Mouse (Mus musculus) skeletal muscle tissue, postnatal 0 days (tissue): ENCODE results near the gene Slpi. TPM values are rescaled to one million over a fixed set of nuclear protein-coding genes. Genes with fewer than 3 reads are reported as not detected.

Experiments
- microRNA-seq, 2 experiments: library from miRNA; unstranded; fragments of <30 nt; microRNA quantifications; one replicate each; pipeline ENCODE4; 2016
- polyA plus RNA-seq: library from polyadenylated mRNA; unstranded; fragments of >200 nt; fragmentation: Nextera tagmentation; extraction: Ambion mirVana; gene quantifications from 2 replicates; pipeline ENCODE4 v1.2.1, GENCODE M21; 2015

The Slpi gene
- polyA plus RNA-seq = 0.78 and 1.5 TPM in 2 replicates

GRCm38 (mm10) chr2:164389020-164389419 lies at the start of gene Slpi:
TSS of gene Slpi (minus strand) at chr2:164389095.

GRCm38 (mm10) chr2:164405060-164405459 lies 16.2 kb upstream of the Slpi start, which contains the start of gene Matn4:
TSS of gene Matn4 (minus strand) at chr2:164405160.

GRCm38 (mm10) chr2:164402906-164403305 lies 14.0 kb upstream of the Slpi start, which contains the start of gene Rbpjl:
TSS of gene Rbpjl (plus strand) at chr2:164403141.

GRCm38 (mm10) chr2:164332440-164332839 lies 56.5 kb downstream of the Slpi start, which contains the start of gene Svs5:
TSS of gene Svs5 (plus strand) at chr2:164332740.

GRCm38 (mm10) chr2:164316451-164316850 lies 72.4 kb downstream of the Slpi start, which contains the start of gene Svs6:
TSS of gene Svs6 (plus strand) at chr2:164316751.

Small RNA genes within 50 kb of the gene (microRNA-seq; reads per million reads assigned to microRNA genes)
- 0 reads per million in 2 experiments for gene Mir7678

Other genes starting within 250 kb of the Slpi start
- gene Kcns1, start 218.0 kb downstream of the Slpi start, polyA plus RNA-seq = 0.12 TPM in 1 of 2 replicates, not detected in the other
- 1.2 TPM in 1 of 2 replicates, not detected in the other for gene Wfdc5, start 206.4 kb downstream of the Slpi start, polyA plus RNA-seq
- gene Wfdc12, start 198.5 kb downstream of the Slpi start, polyA plus RNA-seq = 0.29 TPM in 1 of 2 replicates, not detected in the other
- not detected in 2 replicates for gene Wfdc15a, start 189.0 kb downstream of the Slpi start, polyA plus RNA-seq
- gene Wfdc15b, start 167.4 kb downstream of the Slpi start, polyA plus RNA-seq = not detected in 2 replicates
- gene Svs2, start 150.6 kb downstream of the Slpi start, polyA plus RNA-seq = not detected in 2 replicates
- gene Svs3b, start 132.5 kb downstream of the Slpi start, polyA plus RNA-seq = not detected in 2 replicates
- not detected in 2 replicates for gene Svs4, start 110.6 kb downstream of the Slpi start, polyA plus RNA-seq
- not detected in 2 replicates for gene Svs3a, start 99.8 kb downstream of the Slpi start, polyA plus RNA-seq
- not detected in 2 replicates for gene Svs6, start 72.3 kb downstream of the Slpi start, polyA plus RNA-seq
- not detected in 2 replicates for gene Svs5, start 56.4 kb downstream of the Slpi start, polyA plus RNA-seq
- gene Rbpjl, start 14.0 kb upstream of the Slpi start, polyA plus RNA-seq = 0.07 and 0.08 TPM in 2 replicates
- 2.3 and 2.8 TPM in 2 replicates for gene Matn4, start 16.1 kb upstream of the Slpi start, polyA plus RNA-seq
- gene Sdc4, start 54.8 kb upstream of the Slpi start, polyA plus RNA-seq = 51.3 and 53.3 TPM in 2 replicates
- 33.6 and 35.7 TPM in 2 replicates for gene Sys1, start 67.9 kb upstream of the Slpi start, polyA plus RNA-seq
- 12.3 and 14.5 TPM in 2 replicates for gene Gm20458, start 71.9 kb upstream of the Slpi start, polyA plus RNA-seq
- not detected in 2 replicates for gene Trp53tg5, start 84.6 kb upstream of the Slpi start, polyA plus RNA-seq
- gene Dbndd2, start 97.0 kb upstream of the Slpi start, polyA plus RNA-seq = 9.8 and 10.2 TPM in 2 replicates
- 36.4 and 37.9 TPM in 2 replicates for gene Pigt, start 108.4 kb upstream of the Slpi start, polyA plus RNA-seq
- 0.29 and 0.37 TPM in 2 replicates for gene Wfdc2, start 173.3 kb upstream of the Slpi start, polyA plus RNA-seq
- gene Spint3, start 184.4 kb upstream of the Slpi start, polyA plus RNA-seq = not detected in 2 replicates
- gene Wfdc6a, start 196.4 kb upstream of the Slpi start, polyA plus RNA-seq = not detected in 2 replicates
- not detected in 2 replicates for gene Eppin, start 204.5 kb upstream of the Slpi start, polyA plus RNA-seq
- gene Wfdc6b, start 224.4 kb upstream of the Slpi start, polyA plus RNA-seq = not detected in 2 replicates
- not detected in 2 replicates for gene Wfdc8, start 224.5 kb upstream of the Slpi start, polyA plus RNA-seq
- gene Wfdc16, start 249.7 kb upstream of the Slpi start, polyA plus RNA-seq = not detected in 2 replicates